In the genomic region with DNA sequence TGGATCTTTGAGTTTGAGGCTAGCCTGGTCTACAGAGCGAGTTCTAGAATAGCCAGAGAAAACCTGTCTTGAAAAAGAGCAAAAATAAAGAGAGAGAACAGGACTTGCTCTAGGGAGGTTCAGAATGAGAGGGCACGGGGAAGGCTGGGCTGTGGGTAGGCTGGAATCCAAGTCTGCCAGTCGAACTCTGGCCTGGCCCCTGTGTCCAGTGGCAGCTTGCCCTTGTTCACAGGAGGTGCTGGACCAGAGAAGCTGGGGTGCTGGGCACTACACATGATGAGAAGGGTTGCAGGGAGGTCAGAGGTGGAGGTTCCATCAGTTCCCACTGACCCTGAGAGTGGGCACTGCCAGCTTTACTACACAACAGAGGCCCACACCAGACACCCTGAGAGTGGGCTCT, we compare ENCODE assay signal across 33 mouse cellular contexts. TPM values are rescaled to one million over a fixed set of nuclear protein-coding genes. Genes with fewer than 3 reads are reported as not detected.
DNase-seq lines count a peak whose midpoint lies in the region; ATAC-seq and TF ChIP-seq lines count a peak whose summit lies in the region.
"Had no signal": no experiment of that assay in that cellular context is flagged by ENCODE, and none has a peak within 500 bp of the region (broad histone marks: within the 10 kb centered on the region; RNA-seq: fewer than 3 reads in every experiment).

No protein-coding gene starts in this region.

- H3K9me3 ChIP-seq in midbrain, embryonic 15.5 days: no peaks in the 10 kb centered on the region
- H3K9me3 ChIP-seq: embryonic facial prominence, embryonic 10.5 days; embryonic facial prominence, embryonic 13.5 days; forebrain, embryonic 12.5 days; forebrain, embryonic 15.5 days; heart, embryonic 10.5 days had no signal

- no peak overlapping the region for H3K4me2 ChIP-seq in midbrain, embryonic 15.5 days
- H3K4me2 ChIP-seq: embryonic facial prominence, embryonic 13.5 days; forebrain, embryonic 12.5 days; forebrain, embryonic 15.5 days; heart, embryonic 13.5 days; hindbrain, embryonic 14.5 days had no signal

- H3K4me3 ChIP-seq in kidney, adult 2 months (ENCODE audit: insufficient read depth, low read depth, low read length): no peak overlapping the region
- no peak overlapping the region for H3K4me3 ChIP-seq in midbrain, embryonic 15.5 days
- H3K4me3 ChIP-seq: embryonic facial prominence, embryonic 10.5 days; embryonic facial prominence, embryonic 13.5 days; erythroblast, embryonic 14.5 days; forebrain, embryonic 12.5 days; forebrain, embryonic 15.5 days; heart, adult 2 months; heart, embryonic 10.5 days; heart, embryonic 13.5 days had no signal

- TF ChIP-seq POLR2A in kidney, adult 2 months (IDR thresholded peaks at IDR 0.05; ENCODE audit: low read depth, low read length): no peak

- H3K27me3 ChIP-seq in kidney, adult 2 months (replicated peaks; ENCODE audit: control insufficient read depth, insufficient read depth, low read length): no peaks in the 10 kb centered on the region
- no peaks in the 10 kb centered on the region for H3K27me3 ChIP-seq in midbrain, embryonic 15.5 days (replicated peaks)
- H3K27me3 ChIP-seq: embryonic facial prominence, embryonic 13.5 days; forebrain, embryonic 12.5 days; forebrain, embryonic 15.5 days; heart, embryonic 13.5 days had no signal

- TF ChIP-seq CTCF in kidney, adult 2 months (conservative IDR thresholded peaks at IDR 0.05; ENCODE audit: insufficient read depth, insufficient read length, low read depth, low read length): no peak

- 58% methylated on average over 3 of the region's 3 CpGs for WGBS in kidney, adult 2 months
- 67% methylated on average over 3 of the region's 3 CpGs for WGBS in midbrain, embryonic 15.5 days

- H3K27ac ChIP-seq in kidney, adult 2 months (ENCODE audit: insufficient read depth, low read depth, low read length): no peak overlapping the region
- H3K27ac ChIP-seq in midbrain, embryonic 15.5 days: no peak overlapping the region
- H3K27ac ChIP-seq: embryonic facial prominence, embryonic 10.5 days; embryonic facial prominence, embryonic 13.5 days; forebrain, embryonic 12.5 days; forebrain, embryonic 15.5 days; heart, adult 2 months; heart, embryonic 10.5 days; heart, embryonic 13.5 days; hindbrain, embryonic 14.5 days had no signal

- peaks cover 2% of the 10 kb centered on the region; the same call in 1 of the 2 replicates for H3K36me3 ChIP-seq in kidney, adult 2 months (ENCODE audit: control insufficient read depth, insufficient read depth, low read length)
- no peaks in the 10 kb centered on the region for H3K36me3 ChIP-seq in midbrain, embryonic 15.5 days (replicated peaks)
- H3K36me3 ChIP-seq: forebrain, embryonic 12.5 days; forebrain, embryonic 15.5 days; heart, embryonic 10.5 days had no signal

- peaks cover 4% of the 10 kb centered on the region; the same call in 1 of the 2 replicates for H3K4me1 ChIP-seq in kidney, adult 2 months (ENCODE audit: control insufficient read depth, insufficient read depth, low read length)
- H3K4me1 ChIP-seq in midbrain, embryonic 15.5 days: no peaks in the 10 kb centered on the region
- H3K4me1 ChIP-seq: embryonic facial prominence, embryonic 10.5 days; forebrain, embryonic 12.5 days; forebrain, embryonic 15.5 days; heart, embryonic 10.5 days; heart, embryonic 13.5 days had no signal

- peak; percentile 45 for DNase-seq in adrenal gland, postnatal 10 days
- no peak for DNase-seq in adrenal gland, postnatal 36 days
- peak; percentile 90 for DNase-seq in kidney, adult 2 months
- no peak for DNase-seq in kidney, postnatal 4 days
- DNase-seq in adipocyte (ENCODE audit: low spot score): peak; percentile 60
- peak; percentile 67 for DNase-seq in kidney, postnatal 14 days
- no peak for DNase-seq in lung, postnatal 10 days
- DNase-seq: adrenal gland, postnatal 14 days; cerebellum, adult 11-12 months; cerebellum, adult 8-10 months; cerebellum, postnatal 10 days; cerebellum, postnatal 36 days; embryo, embryonic 11 days; gastrocnemius, postnatal 36 days; heart, adult 2 months; heart, postnatal 14 days; heart, postnatal 4 days had no signal

- H3K9ac ChIP-seq in midbrain, embryonic 15.5 days: no peak overlapping the region
- H3K9ac ChIP-seq: embryonic facial prominence, embryonic 13.5 days; forebrain, embryonic 12.5 days; forebrain, embryonic 15.5 days; heart, embryonic 13.5 days; hindbrain, embryonic 14.5 days had no signal

- no peak for ATAC-seq in midbrain, embryonic 15.5 days (replicated peaks)
- ATAC-seq: activated CD4-positive, CD25-positive, alpha-beta regulatory T cell, adult 4 months; forebrain, embryonic 15.5 days had no signal

RNA-seq across cellular contexts. Expression of a gene that starts 17.8 kb away (rescaled TPM):
- under 1 TPM; 0.39 to 0.79 TPM for total RNA-seq in adrenal gland, postnatal 10 days (2021)
- under 1 TPM; 0.26 to 0.79 TPM for total RNA-seq in adrenal gland, postnatal 36 days (2021)
- polyA plus RNA-seq in kidney, adult 2 months (2012; rRNA removed): 0.28 and 0.35 TPM in 2 replicates
- 0.96 and 1.1 TPM in 2 replicates for polyA plus RNA-seq in midbrain, embryonic 15.5 days (2015; fragmentation: Nextera tagmentation; extraction: Ambion mirVana)
- total RNA-seq: gastrocnemius, adult 8-10 months; gastrocnemius, postnatal 36 days; granulocyte monocyte progenitor cell, adult 5-6 weeks had no signal
- polyA plus RNA-seq: activated CD4-positive, CD25-positive, alpha-beta regulatory T cell, adult 4 months; erythroblast, embryonic 14.5 days had no signal

RNA-seq across cellular contexts. Expression of a gene that starts 32.5 kb away (rescaled TPM):
- 10 to 100 TPM; 33.0 to 41.3 TPM for total RNA-seq in adrenal gland, postnatal 10 days (2021)
- 10 to 100 TPM in 1 of 2 experiments, 1 to 10 TPM in 1; 9.2 to 10.8 TPM for total RNA-seq in adrenal gland, postnatal 36 days (2021)
- polyA plus RNA-seq in kidney, adult 2 months (2012; rRNA removed): 170 and 175 TPM in 2 replicates
- 3.8 TPM in 2 replicates for polyA plus RNA-seq in midbrain, embryonic 15.5 days (2015; fragmentation: Nextera tagmentation; extraction: Ambion mirVana)
- total RNA-seq: granulocyte monocyte progenitor cell, adult 5-6 weeks had no signal
- polyA plus RNA-seq: activated CD4-positive, CD25-positive, alpha-beta regulatory T cell, adult 4 months had no signal

RNA-seq across cellular contexts. Expression of a gene that starts 34.8 kb away (rescaled TPM):
- not detected for total RNA-seq in adrenal gland, postnatal 10 days (2021)
- not detected for total RNA-seq in adrenal gland, postnatal 36 days (2021)
- polyA plus RNA-seq in kidney, adult 2 months (2012; rRNA removed): 0.07 TPM in 1 of 2 replicates, not detected in the other
- polyA plus RNA-seq in midbrain, embryonic 15.5 days (2015; fragmentation: Nextera tagmentation; extraction: Ambion mirVana): not detected in 2 replicates
- total RNA-seq: adrenal gland, adult 18-20 months; adrenal gland, postnatal 14 days; gastrocnemius, adult 8-10 months; gastrocnemius, postnatal 36 days; granulocyte monocyte progenitor cell, adult 5-6 weeks; heart, adult 2 months; heart, postnatal 14 days; heart, postnatal 4 days had no signal
- polyA plus RNA-seq: activated CD4-positive, CD25-positive, alpha-beta regulatory T cell, adult 4 months; brain, embryonic 14.5 days; embryonic facial prominence, embryonic 13.5 days; forebrain, embryonic 12.5 days; forebrain, embryonic 15.5 days; heart, adult 2 months; heart, embryonic 16.5 days; hindbrain, embryonic 11.5 days; hindbrain, embryonic 14.5 days had no signal

Comparison
In these comparisons a context has a peak if more than half of its experiments do, and no peak if none do; other contexts are left out.
1. DNase-seq: peak in adrenal gland, postnatal 10 days (single experiment), kidney, adult 2 months (single experiment), adipocyte (single experiment) and kidney, postnatal 14 days (single experiment); none in adrenal gland, postnatal 36 days (0 of 2), kidney, postnatal 4 days (0 of 2) and lung, postnatal 10 days (single experiment).